Mouse (Mus musculus) erythroblast, adult 5-6 weeks (primary cell): ENCODE data around the gene Krt33b. TPM values are rescaled to one million over a fixed set of nuclear protein-coding genes. Genes with fewer than 3 reads are reported as not detected.

Experiments used
- ATAC-seq: replicated peaks from 2 replicates; pipeline ENCODE4 v1.8.0; 2016; ENCODE audit warnings: moderate number of reproducible peaks, mild to moderate bottlenecking, moderate TSS enrichment, inconsistent platforms; ENCODE audit not compliant: poor library complexity, low FRiP score, severe bottlenecking
- total RNA-seq, 2 experiments: library from RNA; stranded (forward) in 1 of 2; stranded (reverse) in 1 of 2; fragments of 150-400 nt in 1 of 2; fragments of 200-764, 138-1000 nt in 1 of 2; gene quantifications; 2 replicates each; pipeline versions ENCODE4 v1.2.3 to v1.2.4; 2015 to 2017; ENCODE audit warnings: low replicate concordance in 2 of 2

The Krt33b gene
- total RNA-seq, 2 experiments from 2014 or later, result not detected

GRCm38 (mm10) chr11:99999091-99999490, 30.6 kb downstream of the Krt33b start:
- no peak for ATAC-seq

DNA sequence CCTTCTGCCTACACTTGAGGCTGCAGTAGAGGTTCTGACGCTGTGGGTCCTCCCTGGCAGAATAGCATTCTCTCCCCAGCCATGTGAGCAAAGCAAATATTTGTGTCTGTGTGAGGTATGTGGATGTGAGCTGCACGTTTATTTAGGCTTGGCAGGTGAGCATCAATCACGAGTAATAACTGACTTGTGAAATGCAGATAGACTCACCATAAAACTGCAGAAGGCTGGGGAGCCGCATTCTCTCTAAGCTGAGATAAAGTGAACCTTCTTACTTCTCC, 35.3 kb downstream of the Krt33b start:
- ATAC-seq, result no peak

DNA sequence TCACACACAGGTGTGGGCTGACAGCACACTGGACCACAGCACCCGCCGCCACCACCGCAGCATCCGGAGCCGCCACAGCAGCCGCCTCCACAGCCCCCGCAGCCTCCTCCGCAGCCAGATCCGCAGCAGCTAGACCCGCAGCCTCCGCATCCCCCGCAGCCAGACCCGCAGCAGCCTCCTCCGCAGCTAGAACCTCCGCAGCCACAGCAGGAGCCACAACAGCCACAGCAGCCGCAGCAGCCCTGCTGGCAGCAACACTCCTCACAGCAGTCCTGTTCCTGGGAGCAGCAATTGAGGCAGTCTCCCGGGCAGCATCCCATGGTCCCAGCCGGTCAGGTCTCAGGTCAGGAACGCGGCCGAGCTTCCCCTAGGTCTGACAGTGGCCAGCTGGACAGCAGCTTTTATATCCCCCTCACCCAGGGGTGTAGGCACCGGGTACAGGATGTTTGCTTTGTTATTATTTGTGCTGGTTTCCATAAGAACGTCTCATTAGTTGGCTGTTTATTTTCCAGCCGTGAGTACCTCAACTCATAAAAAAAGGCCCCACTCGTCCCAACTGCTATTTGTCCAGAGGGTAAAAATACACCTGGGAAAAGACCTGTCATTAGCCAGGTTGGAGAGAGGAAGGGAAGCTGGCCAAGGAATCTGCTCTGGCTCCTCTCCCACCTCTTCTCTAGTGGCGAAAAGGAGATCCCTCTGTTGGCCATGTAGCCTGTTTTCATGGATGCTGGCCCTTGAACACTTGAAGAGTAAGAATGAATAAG, 35.9 kb downstream of the Krt33b start, which contains the start of gene Krtap17-1:
Krtap17-1 (minus strand) TSS at position 375 of the 764 bp plus-strand sequence.
- ATAC-seq, result no peak

DNA sequence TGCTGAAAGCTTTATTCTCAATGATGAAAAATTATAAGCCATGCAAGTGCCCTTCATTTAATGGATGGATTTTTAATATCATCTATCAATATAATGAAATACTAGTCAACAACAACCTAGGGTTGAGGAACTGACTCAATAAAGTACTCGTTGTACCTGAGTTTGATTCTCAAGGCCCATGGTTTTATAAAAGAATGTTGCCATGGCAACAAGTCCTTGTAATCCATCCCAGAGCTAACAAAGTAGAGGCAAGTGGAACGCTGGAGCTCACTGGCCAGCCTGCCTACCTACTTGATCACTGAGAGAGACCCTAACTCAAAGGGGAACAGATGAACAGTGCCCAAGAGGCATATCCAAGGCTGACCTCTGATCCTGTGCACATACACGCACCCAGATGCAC, 39.1 kb downstream of the Krt33b start:
- ATAC-seq, result no peak

DNA sequence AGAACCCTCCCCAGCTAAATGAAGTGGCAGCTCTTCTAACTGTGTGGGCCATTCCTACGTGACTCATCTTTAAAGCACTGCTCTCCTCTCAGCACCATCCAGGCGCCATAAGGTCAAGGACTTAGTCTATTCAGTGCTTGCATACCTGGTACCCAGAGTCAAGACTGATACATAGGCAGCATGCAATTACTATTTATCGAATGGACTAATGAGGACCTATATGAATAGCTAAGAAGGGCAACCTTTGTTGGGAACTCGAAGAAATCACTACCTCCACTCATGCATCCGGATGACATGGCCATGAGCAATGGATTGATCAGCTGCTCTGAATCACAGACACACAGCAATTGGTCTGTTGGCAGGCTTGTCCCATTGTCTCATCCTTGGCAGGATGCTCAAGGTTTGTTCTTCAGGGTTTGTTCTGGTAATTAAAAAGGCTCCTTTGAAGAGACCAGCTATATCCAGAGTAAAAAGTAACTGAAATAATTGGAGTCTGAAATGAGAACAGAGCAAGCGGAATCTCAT, 39.7 kb downstream of the Krt33b start:
- no peak for ATAC-seq

DNA sequence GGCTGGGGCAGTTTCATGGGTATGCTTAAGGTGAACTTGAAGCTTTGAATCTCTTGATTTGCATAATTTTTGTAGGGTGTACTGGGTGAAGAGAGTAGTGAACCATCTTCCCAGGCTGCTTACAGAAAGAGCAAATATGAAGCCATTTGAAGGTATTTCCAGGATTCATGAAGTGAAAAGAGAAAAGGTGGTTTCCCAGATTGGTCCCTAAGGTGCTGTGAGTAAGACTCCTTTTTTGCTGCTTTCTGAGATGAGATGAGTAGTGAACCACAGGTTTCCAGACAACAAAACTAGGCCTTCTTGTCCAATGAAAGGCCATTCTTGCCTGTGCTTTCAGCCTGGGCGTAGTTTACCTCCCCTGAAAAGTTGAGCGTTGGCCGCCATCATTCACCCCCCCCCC, 41.1 kb downstream of the Krt33b start:
- ATAC-seq, result no peak

GRCm38 (mm10) chr11:99986180-99986647, 43.5 kb downstream of the Krt33b start, which contains the start of gene Krtap16-1:
Krtap16-1 (minus strand) TSS chr11:99986597.
- ATAC-seq, result no peak

GRCm38 (mm10) chr11:99985291-99986092, 44.2 kb downstream of the Krt33b start:
- ATAC-seq, result no peak

DNA sequence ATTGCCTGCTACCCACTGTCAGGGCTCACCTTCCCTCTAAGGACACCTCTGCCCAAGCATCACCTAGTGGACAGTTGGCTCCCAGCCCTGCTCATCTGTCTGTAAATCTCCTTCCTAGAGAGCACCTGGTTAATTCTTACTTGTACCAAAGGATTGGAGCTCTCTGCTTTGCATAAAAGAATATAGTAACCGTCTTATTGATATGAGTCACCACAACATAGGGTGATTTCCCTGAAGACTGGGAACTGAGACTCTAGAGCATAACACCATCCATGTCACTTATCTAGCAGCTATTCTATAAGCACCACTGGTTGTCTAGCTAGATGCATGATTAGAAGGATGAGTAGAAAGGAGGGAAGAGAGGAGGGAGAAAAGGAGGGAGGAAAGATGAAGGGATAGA, 46.2 kb downstream of the Krt33b start:
- ATAC-seq, result no peak

DNA sequence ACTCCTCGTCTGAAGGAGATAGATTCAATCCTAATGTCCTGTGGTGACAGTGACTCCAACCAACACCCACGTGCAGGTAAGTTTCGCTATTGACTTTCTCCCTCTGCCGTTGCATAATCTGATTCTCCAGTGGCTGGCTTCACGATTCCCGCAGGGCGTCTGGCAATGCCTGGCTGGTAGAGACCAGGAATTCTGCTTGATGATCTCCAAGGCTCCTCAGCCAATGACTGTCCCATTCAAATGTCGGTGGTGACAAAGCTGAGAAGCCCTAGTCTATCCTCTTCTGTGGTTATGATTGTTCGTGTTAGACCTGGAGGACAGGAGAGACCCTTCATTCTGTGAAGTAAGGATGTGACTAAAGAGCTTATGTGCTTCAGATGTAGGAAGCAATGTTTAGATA, 46.9 kb downstream of the Krt33b start:
- ATAC-seq, result no peak

- ATAC-seq, result no peak
Measured at GRCm38 (mm10) chr11:99978953-99979352, 50.7 kb downstream of the Krt33b start, which contains the start of gene Krtap29-1. Krtap29-1 (minus strand) TSS chr11:99979053.

Other genes with a start within 250 kb of the Krt33b start
Only the 30 nearest of the 34 such genes appear.
- gene Gm11569, start 230.9 kb downstream of the Krt33b start, total RNA-seq (2015; ENCODE audit: low replicate concordance), result not detected in 2 replicates
- not detected in 2 replicates for gene Gm11569, start 230.9 kb downstream of the Krt33b start, total RNA-seq (2017; ENCODE audit: low replicate concordance)
- not detected in 2 replicates for gene Gm11554, start 225.4 kb downstream of the Krt33b start, total RNA-seq (2015; ENCODE audit: low replicate concordance)
- gene Gm11554, start 225.4 kb downstream of the Krt33b start, total RNA-seq (2017; ENCODE audit: low replicate concordance), result not detected in 2 replicates
- not detected in 2 replicates for gene Krtap4-13, start 220.0 kb downstream of the Krt33b start, total RNA-seq (2015; ENCODE audit: low replicate concordance)
- not detected in 2 replicates for gene Krtap4-13, start 220.0 kb downstream of the Krt33b start, total RNA-seq (2017; ENCODE audit: low replicate concordance)
- not detected in 2 replicates for gene Gm11564, start 214.2 kb downstream of the Krt33b start, total RNA-seq (2015; ENCODE audit: low replicate concordance)
- gene Gm11564, start 214.2 kb downstream of the Krt33b start, total RNA-seq (2017; ENCODE audit: low replicate concordance), result not detected in 2 replicates
- not detected in 2 replicates for gene 2300003K06Rik, start 191.8 kb downstream of the Krt33b start, total RNA-seq (2015; ENCODE audit: low replicate concordance)
- gene 2300003K06Rik, start 191.8 kb downstream of the Krt33b start, total RNA-seq (2017; ENCODE audit: low replicate concordance), result not detected in 2 replicates
- gene Krtap4-16, start 178.3 kb downstream of the Krt33b start, total RNA-seq (2015; ENCODE audit: low replicate concordance), result not detected in 2 replicates
- not detected in 2 replicates for gene Krtap4-16, start 178.3 kb downstream of the Krt33b start, total RNA-seq (2017; ENCODE audit: low replicate concordance)
- gene Gm11568, start 172.0 kb downstream of the Krt33b start, total RNA-seq (2015; ENCODE audit: low replicate concordance), result not detected in 2 replicates
- not detected in 2 replicates for gene Gm11568, start 172.0 kb downstream of the Krt33b start, total RNA-seq (2017; ENCODE audit: low replicate concordance)
- gene Gm11559, start 165.4 kb downstream of the Krt33b start, total RNA-seq (2015; ENCODE audit: low replicate concordance), result not detected in 2 replicates
- 1.3 TPM in 1 of 2 replicates, not detected in the other for gene Gm11559, start 165.4 kb downstream of the Krt33b start, total RNA-seq (2017; ENCODE audit: low replicate concordance)
- gene Krtap9-1, start 156.5 kb downstream of the Krt33b start, total RNA-seq (2015; ENCODE audit: low replicate concordance), result not detected in 2 replicates
- gene Krtap9-1, start 156.5 kb downstream of the Krt33b start, total RNA-seq (2017; ENCODE audit: low replicate concordance), result not detected in 2 replicates
- not detected in 2 replicates for gene Gm11567, start 150.7 kb downstream of the Krt33b start, total RNA-seq (2015; ENCODE audit: low replicate concordance)
- not detected in 2 replicates for gene Gm11567, start 150.7 kb downstream of the Krt33b start, total RNA-seq (2017; ENCODE audit: low replicate concordance)
- gene Krtap31-1, start 121.9 kb downstream of the Krt33b start, total RNA-seq (2015; ENCODE audit: low replicate concordance), result not detected in 2 replicates
- gene Krtap31-1, start 121.9 kb downstream of the Krt33b start, total RNA-seq (2017; ENCODE audit: low replicate concordance), result not detected in 2 replicates
- not detected in 2 replicates for gene Gm11565, start 115.1 kb downstream of the Krt33b start, total RNA-seq (2015; ENCODE audit: low replicate concordance)
- gene Gm11565, start 115.1 kb downstream of the Krt33b start, total RNA-seq (2017; ENCODE audit: low replicate concordance), result not detected in 2 replicates
- not detected in 2 replicates for gene Krtap31-2, start 93.6 kb downstream of the Krt33b start, total RNA-seq (2015; ENCODE audit: low replicate concordance)
- gene Krtap31-2, start 93.6 kb downstream of the Krt33b start, total RNA-seq (2017; ENCODE audit: low replicate concordance), result not detected in 2 replicates
- not detected in 2 replicates for gene Krtap9-5, start 81.4 kb downstream of the Krt33b start, total RNA-seq (2015; ENCODE audit: low replicate concordance)
- not detected in 2 replicates for gene Krtap9-5, start 81.4 kb downstream of the Krt33b start, total RNA-seq (2017; ENCODE audit: low replicate concordance)
- not detected in 2 replicates for gene Krtap29-1, start 50.8 kb downstream of the Krt33b start, total RNA-seq (2015; ENCODE audit: low replicate concordance)
- gene Krtap29-1, start 50.8 kb downstream of the Krt33b start, total RNA-seq (2017; ENCODE audit: low replicate concordance), result not detected in 2 replicates
- not detected in 2 replicates for gene Krtap16-1, start 43.3 kb downstream of the Krt33b start, total RNA-seq (2015; ENCODE audit: low replicate concordance)
- gene Krtap16-1, start 43.3 kb downstream of the Krt33b start, total RNA-seq (2017; ENCODE audit: low replicate concordance), result not detected in 2 replicates
- gene Krtap17-1, start 35.9 kb downstream of the Krt33b start, total RNA-seq (2015; ENCODE audit: low replicate concordance), result not detected in 2 replicates
- gene Krtap17-1, start 35.9 kb downstream of the Krt33b start, total RNA-seq (2017; ENCODE audit: low replicate concordance), result not detected in 2 replicates
- not detected in 2 replicates for gene Krt33a, start 13.7 kb downstream of the Krt33b start, total RNA-seq (2015; ENCODE audit: low replicate concordance)
- not detected in 2 replicates for gene Krt33a, start 13.7 kb downstream of the Krt33b start, total RNA-seq (2017; ENCODE audit: low replicate concordance)
- not detected in 2 replicates for gene Krt34, start 11.7 kb upstream of the Krt33b start, total RNA-seq (2015; ENCODE audit: low replicate concordance)
- gene Krt34, start 11.7 kb upstream of the Krt33b start, total RNA-seq (2017; ENCODE audit: low replicate concordance), result not detected in 2 replicates
- gene Krt31, start 20.7 kb upstream of the Krt33b start, total RNA-seq (2015; ENCODE audit: low replicate concordance), result not detected in 2 replicates
- not detected in 2 replicates for gene Krt31, start 20.7 kb upstream of the Krt33b start, total RNA-seq (2017; ENCODE audit: low replicate concordance)
- not detected in 2 replicates for gene Krt32, start 58.4 kb upstream of the Krt33b start, total RNA-seq (2015; ENCODE audit: low replicate concordance)
- not detected in 2 replicates for gene Krt32, start 58.4 kb upstream of the Krt33b start, total RNA-seq (2017; ENCODE audit: low replicate concordance)
- gene Krt35, start 66.4 kb upstream of the Krt33b start, total RNA-seq (2015; ENCODE audit: low replicate concordance), result not detected in 2 replicates
- gene Krt35, start 66.4 kb upstream of the Krt33b start, total RNA-seq (2017; ENCODE audit: low replicate concordance), result not detected in 2 replicates
- not detected in 2 replicates for gene Krt36, start 75.8 kb upstream of the Krt33b start, total RNA-seq (2015; ENCODE audit: low replicate concordance)
- gene Krt36, start 75.8 kb upstream of the Krt33b start, total RNA-seq (2017; ENCODE audit: low replicate concordance), result not detected in 2 replicates
- gene Krt13, start 91.7 kb upstream of the Krt33b start, total RNA-seq (2015; ENCODE audit: low replicate concordance), result not detected in 2 replicates
- gene Krt13, start 91.7 kb upstream of the Krt33b start, total RNA-seq (2017; ENCODE audit: low replicate concordance), result not detected in 2 replicates
- gene Krt15, start 106.1 kb upstream of the Krt33b start, total RNA-seq (2015; ENCODE audit: low replicate concordance), result not detected in 2 replicates
- not detected in 2 replicates for gene Krt15, start 106.1 kb upstream of the Krt33b start, total RNA-seq (2017; ENCODE audit: low replicate concordance)
- not detected in 2 replicates for gene Krt19, start 118.8 kb upstream of the Krt33b start, total RNA-seq (2015; ENCODE audit: low replicate concordance)
- gene Krt19, start 118.8 kb upstream of the Krt33b start, total RNA-seq (2017; ENCODE audit: low replicate concordance), result not detected in 2 replicates
- gene Krt9, start 163.4 kb upstream of the Krt33b start, total RNA-seq (2015; ENCODE audit: low replicate concordance), result not detected in 2 replicates
- gene Krt9, start 163.4 kb upstream of the Krt33b start, total RNA-seq (2017; ENCODE audit: low replicate concordance), result 0.28 TPM in 1 of 2 replicates, not detected in the other
- not detected in 2 replicates for gene Krt14, start 177.7 kb upstream of the Krt33b start, total RNA-seq (2015; ENCODE audit: low replicate concordance)
- not detected in 2 replicates for gene Krt14, start 177.7 kb upstream of the Krt33b start, total RNA-seq (2017; ENCODE audit: low replicate concordance)
- not detected in 2 replicates for gene Krt16, start 219.0 kb upstream of the Krt33b start, total RNA-seq (2015; ENCODE audit: low replicate concordance)
- not detected in 2 replicates for gene Krt16, start 219.0 kb upstream of the Krt33b start, total RNA-seq (2017; ENCODE audit: low replicate concordance)
- not detected in 2 replicates for gene Krt17, start 231.2 kb upstream of the Krt33b start, total RNA-seq (2015; ENCODE audit: low replicate concordance)
- gene Krt17, start 231.2 kb upstream of the Krt33b start, total RNA-seq (2017; ENCODE audit: low replicate concordance), result not detected in 2 replicates